Mouse (Mus musculus) inflammation-experienced regulatory T-cells, adult 16 weeks (primary cell): Measurements from ENCODE around the gene Atg2b. TPM values are rescaled to one million over a fixed set of nuclear protein-coding genes. Genes with fewer than 3 reads are reported as not detected.

Experiments
- polyA plus RNA-seq: library from polyadenylated mRNA; unstranded; fragments of 100-300 nt; shearing (Covaris generic); gene quantifications from one replicate; pipeline ENCODE4 v1.2.1, GENCODE M21; 2017

Atg2b gene
- polyA plus RNA-seq = 9.3 TPM

DNA sequence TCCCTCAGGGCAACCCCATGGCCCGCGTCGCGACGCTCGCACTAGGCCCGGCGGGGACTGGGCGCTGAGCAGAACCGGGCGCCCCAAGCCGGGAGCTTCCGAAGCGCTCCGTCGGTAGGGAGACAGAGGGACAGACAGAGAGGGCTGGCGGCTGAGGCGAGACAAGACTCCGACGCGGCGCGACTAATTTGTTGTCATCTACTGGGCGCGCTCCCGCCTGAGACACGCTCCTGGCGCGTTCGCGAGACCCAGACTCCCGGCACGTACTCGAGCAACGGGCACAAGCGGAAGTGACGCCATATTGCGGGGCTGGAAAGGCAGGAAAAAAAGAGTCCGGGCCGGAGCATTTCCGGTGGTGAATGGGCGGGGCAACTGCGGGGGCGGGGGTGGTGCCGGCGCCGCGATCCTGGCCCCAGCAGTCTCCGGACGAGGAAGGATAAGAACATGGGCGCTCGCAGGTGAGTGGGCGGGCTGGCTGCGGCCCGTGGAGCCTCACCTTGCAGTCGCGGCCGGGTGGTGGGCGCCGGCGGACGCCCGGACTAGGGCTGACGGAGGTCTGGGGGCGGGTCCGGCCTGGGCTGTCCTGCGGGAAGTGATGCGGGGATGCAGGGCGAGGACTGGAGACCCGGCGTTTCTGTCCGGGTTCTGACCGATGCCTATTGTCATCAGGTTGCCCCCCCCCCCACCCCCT lies at the start of gene Atg2b:
Gene Atg2b, minus strand, starts transcription at position 211 of the 691 bp plus-strand sequence.

DNA sequence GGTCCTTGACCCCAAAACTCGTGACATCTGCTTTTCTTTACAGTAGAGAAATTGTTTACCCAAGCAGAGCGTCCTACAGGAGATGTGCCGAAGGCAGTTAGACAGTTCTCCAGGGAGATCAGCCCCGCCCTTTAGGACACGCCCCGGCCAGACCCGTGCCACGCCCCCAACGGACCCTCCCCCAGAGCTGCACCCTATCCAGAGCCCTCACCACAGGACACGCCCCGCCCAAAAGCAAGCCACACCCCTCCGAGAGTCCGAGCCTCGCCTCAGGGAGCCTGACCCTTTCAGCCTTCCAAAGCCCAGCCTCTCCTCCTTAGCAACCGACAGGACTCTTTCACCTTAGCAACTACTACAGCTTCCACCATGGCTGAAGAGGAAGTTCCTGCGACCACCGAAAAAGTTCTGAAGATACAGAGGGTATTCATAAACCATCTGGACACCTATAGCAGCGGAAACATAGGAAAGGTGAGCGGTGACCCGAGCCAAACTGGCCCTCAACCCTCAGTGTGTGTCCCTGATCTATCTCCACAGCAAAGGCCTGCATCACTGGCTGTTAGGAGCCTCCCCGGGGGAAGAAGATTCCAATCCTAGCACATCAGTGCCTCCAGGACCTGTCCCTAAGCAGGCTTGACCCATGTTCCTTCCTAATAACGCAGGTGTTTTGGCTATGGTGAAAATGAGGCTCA lies 20.9 kb upstream of the Atg2b start, which contains the start of gene Ak7:
Gene Ak7, plus strand, starts transcription at position 178 of the 689 bp plus-strand sequence.

DNA sequence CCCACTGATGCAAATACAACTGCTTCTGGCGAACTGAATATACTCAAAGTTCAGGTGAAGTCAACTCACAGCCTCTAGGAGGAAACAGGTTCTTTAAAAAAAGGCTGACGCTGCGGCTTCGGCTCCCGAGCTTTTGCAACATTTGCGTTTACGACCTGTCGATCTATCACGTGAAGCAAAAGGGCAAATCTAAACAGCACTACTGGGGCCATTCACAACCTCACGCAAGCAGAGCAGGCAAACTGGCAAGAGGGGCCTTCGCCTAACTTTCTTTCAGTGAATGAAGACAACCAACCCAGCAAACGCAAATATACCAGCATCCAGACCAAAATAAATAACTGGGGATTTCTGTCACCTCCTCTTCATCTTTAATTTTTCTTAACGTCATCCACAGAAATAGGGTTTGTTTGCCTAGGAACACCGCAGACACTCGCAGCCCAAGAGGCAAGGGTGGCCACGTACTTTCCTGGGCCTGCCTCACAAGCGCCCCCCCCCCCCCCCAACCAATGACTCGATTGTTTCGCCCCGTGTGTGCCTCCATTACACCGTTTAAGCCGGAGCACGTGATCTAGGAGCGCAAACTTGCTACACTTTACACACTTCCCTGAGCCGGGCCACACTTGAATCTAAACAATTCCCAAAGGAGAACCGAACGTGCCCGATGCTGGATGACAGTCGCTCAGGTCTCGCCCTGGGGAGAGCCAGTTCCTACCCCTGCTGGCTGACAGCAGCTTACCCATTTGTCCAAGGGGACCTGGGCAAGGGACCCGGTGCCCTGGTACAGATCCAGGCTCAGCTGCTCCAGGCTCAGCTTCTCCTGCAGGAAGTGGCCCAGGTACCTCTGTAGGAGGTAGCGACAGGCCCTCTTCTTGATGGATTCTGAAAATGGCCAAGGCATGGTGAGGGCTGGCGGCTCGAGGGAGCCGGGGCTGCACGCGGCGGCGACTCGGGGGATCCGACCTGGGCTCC lies 794 bp downstream of the Atg2b start, which contains the start of gene Gskip:
Gene Gskip, plus strand, starts transcription at position 897 of the 969 bp plus-strand sequence.

DNA sequence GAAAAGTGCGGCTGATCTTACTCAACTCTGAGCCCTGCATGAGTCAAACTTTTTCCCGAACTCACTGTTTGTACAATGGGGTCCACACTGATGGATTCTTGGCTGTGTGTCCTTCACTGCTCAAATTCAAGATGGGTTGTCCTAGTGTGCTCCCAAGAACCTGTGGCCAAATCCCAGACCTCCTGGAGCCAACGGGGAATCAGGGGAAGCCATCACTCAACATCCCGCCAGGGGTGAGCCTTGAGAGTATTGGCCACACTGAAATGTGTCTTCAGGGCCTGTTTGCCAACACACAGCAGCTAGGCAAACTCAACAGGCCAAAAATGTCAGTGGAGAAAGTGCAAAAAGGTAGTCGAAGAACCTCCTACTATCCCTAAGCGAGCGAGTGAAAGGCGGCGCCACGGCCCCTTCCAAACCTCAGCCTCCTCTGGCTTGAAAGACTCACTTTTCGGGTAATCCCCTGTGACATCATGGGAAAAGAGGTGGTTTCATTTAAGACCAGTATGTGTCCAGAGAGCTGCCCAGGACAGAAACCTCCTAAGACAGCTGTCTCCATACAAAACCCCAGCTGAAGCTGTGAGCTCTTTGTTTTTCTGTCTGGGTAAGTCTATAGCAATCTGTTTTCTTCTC lies 82.3 kb downstream of the Atg2b start, which contains the start of gene Bdkrb1:
Gene Bdkrb1, plus strand, starts transcription at position 505 of the 630 bp plus-strand sequence.

Other genes starting within 250 kb of the Atg2b start
- gene D430019H16Rik, start 231.4 kb downstream of the Atg2b start, polyA plus RNA-seq = 0.83 TPM
- not detected for gene Bdkrb2, start 122.0 kb downstream of the Atg2b start, polyA plus RNA-seq
- gene Bdkrb1, start 82.1 kb downstream of the Atg2b start, polyA plus RNA-seq = 0.59 TPM
- 47.4 TPM for gene Gskip, start 382 bp downstream of the Atg2b start, polyA plus RNA-seq
- gene Ak7, start 20.8 kb upstream of the Atg2b start, polyA plus RNA-seq = 0.43 TPM
- 331 TPM for gene Papola, start 99.5 kb upstream of the Atg2b start, polyA plus RNA-seq